Mouse (Mus musculus): ENCODE measurements around the gene Stk11ip. TPM values are rescaled to one million over a fixed set of nuclear protein-coding genes. Genes with fewer than 3 reads are reported as not detected.

The Stk11ip gene
- polyA plus RNA-seq, 1 experiment, result 17.3 TPM

DNA sequence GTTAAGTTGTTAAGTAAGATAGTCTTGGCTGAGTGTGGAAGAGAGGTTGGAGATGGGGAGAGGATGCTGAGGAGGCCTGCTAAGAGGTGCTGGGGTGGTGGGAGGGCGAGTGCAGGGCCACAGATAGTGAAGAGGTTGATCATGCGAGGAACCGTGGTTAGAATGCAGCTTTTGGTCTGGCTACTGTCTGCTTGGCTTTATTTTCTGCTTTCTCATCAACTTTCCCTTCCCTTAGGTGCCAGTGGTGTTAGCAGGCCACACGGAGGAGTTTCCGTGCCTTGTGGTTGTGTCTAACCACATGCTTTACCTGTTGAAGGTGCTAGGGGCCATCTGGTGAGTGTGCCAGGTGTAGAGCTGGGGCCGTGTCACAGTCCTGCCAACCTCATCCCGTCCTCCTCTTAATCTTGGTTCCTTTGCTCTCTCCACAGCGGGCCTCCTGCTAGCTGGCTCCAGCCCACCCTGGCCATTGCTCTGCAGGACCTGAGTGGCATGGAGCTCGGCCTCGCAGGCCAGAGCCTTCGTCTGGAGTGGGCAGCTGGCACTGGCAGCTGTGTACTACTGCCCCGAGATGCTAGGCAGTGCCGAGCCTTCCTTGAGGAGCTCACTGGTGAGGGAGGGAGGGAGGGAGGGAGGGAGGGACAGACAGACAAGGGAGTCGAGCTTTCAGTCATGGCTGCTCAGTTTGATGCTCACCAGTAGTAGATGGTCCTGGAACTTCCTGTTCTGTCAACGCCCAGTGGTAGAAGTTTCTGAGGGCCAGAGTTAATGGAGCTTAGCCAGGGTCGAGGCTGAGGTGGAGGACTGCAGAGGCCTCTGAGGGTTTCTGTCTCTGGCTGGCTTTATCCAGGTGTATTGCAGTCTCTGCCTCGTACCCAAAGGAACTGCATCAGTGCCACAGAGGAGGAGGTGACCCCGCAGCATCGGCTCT, 12.3 kb downstream of the Stk11ip start:
- DNase-seq (ENCODE audit: low read depth, low spot score), result no peak
- WGBS, result 85% methylated on average over 19 of the region's 19 CpGs

GRCm38 (mm10) chr1:75537587-75537986, 16.3 kb downstream of the Stk11ip start:
- no peak for DNase-seq (ENCODE audit: low read depth, low spot score)
- WGBS, result 75% methylated on average over 2 of the region's 2 CpGs

- DNase-seq (ENCODE audit: low read depth, low spot score), result no peak
- 46% methylated on average over 9 of the region's 9 CpGs for WGBS
Measured at GRCm38 (mm10) chr1:75538597-75539190, 17.4 kb downstream of the Stk11ip start.

- DNase-seq (ENCODE audit: low read depth, low spot score), result no peak
Measured at GRCm38 (mm10) chr1:75541496-75541895, 20.2 kb downstream of the Stk11ip start.

DNA sequence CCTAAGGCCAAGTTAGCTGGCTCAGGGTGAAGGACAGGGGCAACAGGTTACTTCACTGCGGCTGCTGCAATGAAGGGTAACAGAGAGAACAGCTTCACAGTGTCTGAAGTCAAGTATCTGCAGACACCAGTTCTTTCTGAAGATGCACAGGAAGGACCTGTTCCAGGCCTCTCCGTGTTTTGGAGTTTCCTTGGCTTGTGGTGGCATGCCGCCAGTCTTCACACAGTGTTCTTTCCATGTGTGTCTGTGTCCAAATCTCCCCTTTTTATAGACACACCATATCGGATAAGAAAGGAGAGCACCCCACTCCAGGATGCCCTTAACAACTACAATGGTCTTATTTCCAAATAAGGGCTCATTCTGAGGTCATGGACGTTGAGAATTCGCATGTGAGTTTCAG, 23.0 kb downstream of the Stk11ip start:
- DNase-seq (ENCODE audit: low read depth, low spot score), result no peak
- 79% methylated on average over 6 of the region's 6 CpGs for WGBS

More at GRCm38 (mm10) chr1:75541496-75541895, 20.2 kb downstream of the Stk11ip start:
- 86% methylated on average over 7 of the region's 7 CpGs for WGBS

DNA sequence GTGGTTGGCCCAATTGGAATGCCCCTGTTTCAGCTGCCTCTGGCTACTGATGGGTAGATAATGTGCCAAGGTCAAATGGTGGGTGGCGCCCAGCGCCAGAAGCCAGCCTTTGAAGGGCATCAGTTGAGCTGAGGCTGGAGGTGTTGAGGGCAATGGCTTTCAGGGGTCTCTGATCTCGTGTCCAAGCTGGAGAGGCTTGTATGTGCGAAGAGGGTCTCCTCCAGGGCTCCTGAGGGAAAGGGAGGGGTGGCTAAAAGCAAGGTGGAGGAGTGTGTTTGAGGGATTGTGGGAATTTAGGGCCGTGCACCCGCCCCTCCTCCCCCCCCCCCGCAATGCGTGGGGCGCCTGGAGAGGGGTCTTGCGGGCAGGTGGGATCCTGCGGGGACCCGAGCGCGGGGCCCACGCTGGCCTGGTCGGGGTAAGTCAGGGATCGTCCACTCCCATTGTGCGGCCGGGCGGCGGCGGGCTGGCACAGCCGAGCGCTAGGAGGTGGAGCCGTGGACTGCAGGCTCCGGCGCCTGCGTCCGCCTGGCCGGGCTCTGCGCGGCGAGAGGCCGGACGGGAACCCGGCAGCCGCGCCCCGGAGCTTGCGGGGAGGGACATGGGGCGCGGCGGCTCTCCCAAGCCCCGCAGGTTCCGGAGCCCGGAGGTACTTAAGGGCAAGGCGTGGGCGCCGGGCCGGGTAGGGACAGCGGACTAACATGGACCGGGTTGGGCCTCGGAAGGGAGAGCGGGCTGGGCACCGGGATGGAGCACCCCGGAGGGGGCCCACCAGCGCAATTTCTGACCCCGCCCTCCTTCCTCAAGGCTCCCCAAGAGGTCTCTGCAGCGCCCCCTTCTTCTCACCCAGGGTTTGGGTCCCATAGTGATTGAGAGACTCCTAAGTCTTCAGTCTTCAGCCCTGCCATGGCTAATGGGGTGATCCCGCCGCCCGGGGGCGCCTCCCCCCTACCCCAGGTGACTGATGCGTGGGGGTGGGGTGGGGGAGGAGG, 24.9 kb downstream of the Stk11ip start, which contains the start of gene Slc4a3:
TSS of gene Slc4a3 (plus strand) at position 302 of the 992 bp plus-strand sequence.
- 1% methylated on average over 64 of the region's 64 CpGs for WGBS
- DNase-seq (ENCODE audit: low read depth, low spot score), result peak; percentile 11

- WGBS, result 94% methylated on average over 13 of the region's 13 CpGs
- DNase-seq (ENCODE audit: low read depth, low spot score), result no peak
Measured at GRCm38 (mm10) chr1:75547351-75547750, 26.0 kb downstream of the Stk11ip start.

GRCm38 (mm10) chr1:75548083-75548482, 26.8 kb downstream of the Stk11ip start:
- no peak for DNase-seq (ENCODE audit: low read depth, low spot score)
- WGBS, result 91% methylated on average over 3 of the region's 3 CpGs

- DNase-seq (ENCODE audit: low read depth, low spot score), result no peak
- WGBS, result 85% methylated on average over 17 of the region's 17 CpGs
Measured at GRCm38 (mm10) chr1:75548871-75549270, 27.5 kb downstream of the Stk11ip start.

- DNase-seq (ENCODE audit: low read depth, low spot score), result no peak
- WGBS, result 72% methylated on average over 17 of the region's 17 CpGs
Measured at GRCm38 (mm10) chr1:75549289-75550279, 28.3 kb downstream of the Stk11ip start.

DNA sequence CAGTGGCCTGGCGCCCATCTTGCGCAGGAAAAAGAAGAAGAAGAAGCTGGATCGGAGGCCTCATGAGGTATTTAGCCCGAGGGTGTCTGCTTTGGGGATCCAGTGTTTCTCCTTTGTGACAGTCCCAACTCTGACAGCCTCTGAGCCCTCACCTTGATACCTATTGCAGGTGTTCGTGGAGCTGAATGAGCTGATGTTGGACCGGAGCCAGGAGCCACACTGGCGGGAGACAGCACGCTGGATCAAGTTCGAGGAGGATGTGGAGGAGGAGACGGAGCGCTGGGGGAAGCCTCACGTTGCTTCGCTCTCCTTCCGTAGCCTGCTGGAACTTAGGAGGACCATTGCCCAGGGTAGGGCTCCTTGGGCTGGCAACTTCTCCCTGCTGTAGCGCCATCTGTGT, 29.3 kb downstream of the Stk11ip start:
- 59% methylated on average over 15 of the region's 15 CpGs for WGBS
- DNase-seq (ENCODE audit: low read depth, low spot score), result no peak

- 81% methylated on average over 7 of the region's 7 CpGs for WGBS
- no peak for DNase-seq (ENCODE audit: low read depth, low spot score)
Measured at GRCm38 (mm10) chr1:75555680-75556079, 34.4 kb downstream of the Stk11ip start.

DNA sequence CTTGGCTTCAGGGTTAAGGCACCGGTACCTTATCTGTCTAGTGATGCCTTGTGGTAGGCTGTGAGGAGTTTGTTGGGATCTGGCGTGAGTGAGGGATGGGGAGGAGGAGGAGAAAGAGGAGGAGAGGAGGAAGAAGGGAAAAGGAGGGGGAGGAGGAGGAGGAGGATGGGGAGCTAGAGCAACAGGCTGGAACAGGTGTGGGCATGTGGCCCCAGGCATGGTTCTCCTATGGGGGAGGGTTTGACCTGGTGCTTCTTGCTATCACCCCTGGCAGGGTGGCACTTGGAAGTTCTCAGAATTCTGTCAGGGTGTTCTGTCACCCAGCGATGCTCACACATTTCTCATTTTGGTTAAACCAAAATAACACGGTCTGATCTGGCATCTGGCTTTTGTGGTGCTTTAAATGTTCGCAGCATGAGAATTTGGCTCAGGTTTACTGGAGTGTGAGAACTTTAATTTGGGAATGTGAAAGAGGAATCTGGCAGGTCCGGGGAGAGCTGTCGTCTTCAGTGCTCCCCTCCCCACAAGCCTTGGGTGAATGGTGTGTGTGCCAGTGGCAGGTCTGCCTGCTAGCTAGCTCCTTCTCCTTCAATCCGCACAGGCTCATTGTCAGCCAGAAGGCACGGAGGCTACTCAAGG, 34.9 kb downstream of the Stk11ip start:
- WGBS, result 84% methylated on average over 9 of the region's 9 CpGs

GRCm38 (mm10) chr1:75557041-75557440, 35.7 kb downstream of the Stk11ip start:
- no peak for DNase-seq (ENCODE audit: low read depth, low spot score)
- WGBS, result 93% methylated on average over 7 of the region's 7 CpGs

More for the DNA sequence above, 34.9 kb downstream of the Stk11ip start:
- DNase-seq (ENCODE audit: low read depth, low spot score), result no peak

DNA sequence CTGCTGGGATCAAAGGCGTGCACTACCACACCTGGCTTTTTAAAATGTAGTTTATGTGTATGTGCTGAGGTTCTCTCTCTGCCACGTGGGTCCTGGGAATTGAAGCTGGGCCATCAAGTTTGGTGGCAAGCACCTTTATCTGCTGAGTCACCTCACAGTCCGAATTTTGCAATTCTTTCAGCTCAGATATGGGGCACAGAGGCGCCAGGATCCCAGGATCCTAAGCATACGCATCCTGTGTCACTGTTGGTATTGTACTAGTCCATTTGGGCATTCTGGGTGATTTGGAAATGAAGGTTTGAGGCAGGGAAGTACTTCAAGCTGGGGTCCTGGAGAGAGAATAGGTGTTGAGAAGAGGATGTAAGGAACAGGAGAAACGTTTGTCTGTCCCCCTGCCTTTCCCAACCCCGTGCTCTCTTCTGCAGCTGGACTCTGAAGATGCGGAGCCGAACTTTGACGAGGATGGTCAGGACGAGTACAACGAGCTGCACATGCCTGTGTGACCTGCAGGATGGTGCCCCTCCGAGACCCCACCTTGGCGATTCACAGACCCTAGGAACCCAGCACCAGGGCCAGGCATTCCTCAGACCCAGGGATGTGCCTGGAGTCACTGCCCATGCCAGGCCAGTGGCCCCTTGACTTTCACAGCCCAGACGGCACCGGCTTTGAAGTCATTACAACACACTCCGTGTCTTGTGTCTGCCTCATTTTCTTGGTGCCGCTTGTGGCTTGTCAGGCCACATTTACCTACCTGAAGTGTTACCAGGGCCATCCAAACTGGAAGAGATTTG, 37.3 kb downstream of the Stk11ip start:
- WGBS, result 80% methylated on average over 18 of the region's 18 CpGs
- no peak for DNase-seq (ENCODE audit: low read depth, low spot score)

- WGBS, result 7% methylated on average over 17 of the region's 17 CpGs
- DNase-seq (ENCODE audit: low read depth, low spot score), result peak; percentile 33
Measured at GRCm38 (mm10) chr1:75559212-75559925, 38.0 kb downstream of the Stk11ip start.

All from large intestine, adult 2 months (tissue).